ENCODE assay signal across 11 mouse cellular contexts in the genomic region with DNA sequence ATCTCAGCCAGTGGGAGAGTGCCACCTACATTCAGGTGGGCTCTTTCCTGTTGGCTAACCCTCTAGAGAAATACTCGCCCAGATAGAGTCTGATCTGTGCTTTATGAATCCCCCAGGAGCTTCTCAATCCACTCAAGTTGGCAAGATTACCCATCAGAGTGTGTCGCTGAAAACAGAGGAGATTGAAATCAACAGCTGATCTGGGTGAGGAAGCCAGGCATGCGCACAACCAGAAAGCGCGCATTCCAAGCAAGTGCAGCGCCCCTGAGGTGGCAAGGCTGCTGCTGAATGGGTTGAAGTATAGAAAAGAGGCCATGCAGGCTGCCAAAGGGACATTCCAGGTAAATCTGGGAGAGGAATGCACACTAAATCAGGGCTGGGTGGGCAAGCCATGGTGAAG.
"Had no signal": no experiment of that assay in that cellular context is flagged by ENCODE, and none has a peak within 500 bp of the region (broad histone marks: within the 10 kb centered on the region; RNA-seq: fewer than 3 reads in every experiment).

No protein-coding gene starts in this region.

- H3K36me3 ChIP-seq: intestine, embryonic 15.5 days; limb, embryonic 13.5 days; liver, embryonic 15.5 days; midbrain, embryonic 13.5 days; neural tube, embryonic 15.5 days had no signal

- DNase-seq: kidney, adult 9 months; left cerebral cortex, postnatal 4 days; lung, embryonic 14.5 days; right cerebral cortex, adult 18-20 months; right cerebral cortex, postnatal 25 days; thymus, postnatal 36 days had no signal

- H3K4me2 ChIP-seq: intestine, embryonic 15.5 days; limb, embryonic 13.5 days; liver, embryonic 15.5 days; lung, embryonic 14.5 days; midbrain, embryonic 13.5 days; neural tube, embryonic 15.5 days had no signal

- ATAC-seq: intestine, embryonic 15.5 days; midbrain, embryonic 13.5 days had no signal

- H3K27ac ChIP-seq: intestine, embryonic 15.5 days; limb, embryonic 13.5 days; liver, embryonic 15.5 days; midbrain, embryonic 13.5 days; neural tube, embryonic 15.5 days had no signal

- H3K9me3 ChIP-seq: intestine, embryonic 15.5 days; limb, embryonic 13.5 days; liver, embryonic 15.5 days; midbrain, embryonic 13.5 days; neural tube, embryonic 15.5 days had no signal

- H3K4me3 ChIP-seq: intestine, embryonic 15.5 days; limb, embryonic 13.5 days; liver, embryonic 15.5 days; midbrain, embryonic 13.5 days; neural tube, embryonic 15.5 days had no signal

- H3K4me1 ChIP-seq: liver, embryonic 15.5 days had no signal

- H3K9ac ChIP-seq: intestine, embryonic 15.5 days; limb, embryonic 13.5 days; liver, embryonic 15.5 days; lung, embryonic 14.5 days; midbrain, embryonic 13.5 days; neural tube, embryonic 15.5 days had no signal
